Mouse (Mus musculus): Measurements from ENCODE around the gene Gm8082. TPM values are rescaled to one million over a fixed set of nuclear protein-coding genes. Genes with fewer than 3 reads are reported as not detected.
"Not testable (repeated sequence)": the region's sequence is repeated elsewhere in the genome, so short reads cannot be mapped to it uniquely, and the experiment has no call there.

Gm8082 gene
- not detected in 2 replicates for polyA plus RNA-seq (2015; fragmentation: Nextera tagmentation; extraction: Ambion mirVana)

- 80% methylated on average over 1 of the region's 1 CpGs for WGBS
- H3K27me3 ChIP-seq (ENCODE audit: control insufficient read depth, insufficient read depth, low read depth, low read length); H3K27ac ChIP-seq (ENCODE audit: low read length); H3K9ac ChIP-seq (ENCODE audit: low read length); H3K4me1 ChIP-seq (replicated peaks; ENCODE audit: control insufficient read depth, insufficient read depth, low read length); H3K4me2 ChIP-seq (ENCODE audit: low read depth, low read length); H3K9me3 ChIP-seq (ENCODE audit: control insufficient read depth, low read length); H3K4me3 ChIP-seq (ENCODE audit: low read length); ATAC-seq (ENCODE audit: low read depth); H3K36me3 ChIP-seq (ENCODE audit: control insufficient read depth, insufficient read depth, low read length): not testable (repeated sequence)
Measured at GRCm38 (mm10) chr14:42993524-42993923, at the start of gene Gm8082. TSS of gene Gm8082 (minus strand) at chr14:42993624.

GRCm38 (mm10) chr14:43015528-43015927 is 22.1 kb upstream of the Gm8082 start, which contains the start of gene Gm10376:
TSS of gene Gm10376 (minus strand) at chr14:43015628.
- H3K9me3 ChIP-seq (ENCODE audit: control insufficient read depth, low read length); H3K27me3 ChIP-seq (ENCODE audit: control insufficient read depth, insufficient read depth, low read depth, low read length); H3K4me1 ChIP-seq (replicated peaks; ENCODE audit: control insufficient read depth, insufficient read depth, low read length); H3K27ac ChIP-seq (ENCODE audit: low read length); ATAC-seq (ENCODE audit: low read depth); H3K36me3 ChIP-seq (ENCODE audit: control insufficient read depth, insufficient read depth, low read length); H3K4me3 ChIP-seq (ENCODE audit: low read length); H3K4me2 ChIP-seq (ENCODE audit: low read depth, low read length); H3K9ac ChIP-seq (ENCODE audit: low read length): not testable (repeated sequence)

Other genes starting within 250 kb of the Gm8082 start
- not detected in 2 replicates for gene Gm3015, start 224.8 kb downstream of the Gm8082 start, polyA plus RNA-seq (2015; fragmentation: Nextera tagmentation; extraction: Ambion mirVana)
- not detected in 2 replicates for gene Gm10377, start 195.6 kb downstream of the Gm8082 start, polyA plus RNA-seq (2015; fragmentation: Nextera tagmentation; extraction: Ambion mirVana)
- gene Gm21977, start 140.1 kb downstream of the Gm8082 start, polyA plus RNA-seq (2015; fragmentation: Nextera tagmentation; extraction: Ambion mirVana) = not detected in 2 replicates
- gene Gm10376, start 22.0 kb upstream of the Gm8082 start, polyA plus RNA-seq (2015; fragmentation: Nextera tagmentation; extraction: Ambion mirVana) = not detected in 2 replicates
- not detected in 2 replicates for gene Gm8094, start 83.0 kb upstream of the Gm8082 start, polyA plus RNA-seq (2015; fragmentation: Nextera tagmentation; extraction: Ambion mirVana)
- gene Gm8104, start 107.0 kb upstream of the Gm8082 start, polyA plus RNA-seq (2015; fragmentation: Nextera tagmentation; extraction: Ambion mirVana) = 0.11 TPM in 1 of 2 replicates, not detected in the other
- gene Gm7233, start 186.2 kb upstream of the Gm8082 start, polyA plus RNA-seq (2015; fragmentation: Nextera tagmentation; extraction: Ambion mirVana) = not detected in 2 replicates
- not detected in 2 replicates for gene Gm8122, start 241.7 kb upstream of the Gm8082 start, polyA plus RNA-seq (2015; fragmentation: Nextera tagmentation; extraction: Ambion mirVana)

Data from lung, embryonic 16.5 days (tissue).